Comparison of ENCODE assay signal across 8 mouse cellular contexts in the genomic region with DNA sequence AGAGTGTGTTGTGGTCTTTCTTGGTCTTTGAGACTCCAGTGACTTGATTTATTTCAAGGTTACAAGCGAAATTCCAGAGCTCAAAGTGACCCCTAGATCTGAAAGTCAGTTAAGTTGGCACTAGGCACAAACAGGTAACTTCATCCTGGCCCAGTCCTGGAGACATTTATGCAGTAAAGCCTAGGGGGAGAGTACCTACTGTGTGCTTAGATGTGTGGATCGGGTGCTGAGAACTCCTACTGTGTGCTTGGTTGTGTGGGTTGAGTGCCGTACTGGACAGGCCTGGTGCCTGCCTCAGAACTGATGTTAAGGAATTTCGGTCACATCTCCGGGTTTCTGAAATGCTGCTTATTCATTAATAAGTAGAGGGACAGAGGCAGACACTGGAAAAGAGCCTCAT. TPM values are rescaled to one million over a fixed set of nuclear protein-coding genes. Genes with fewer than 3 reads are reported as not detected.
DNase-seq lines count a peak whose midpoint lies in the region; ATAC-seq and TF ChIP-seq lines count a peak whose summit lies in the region.

No protein-coding gene starts in this region.

- peaks cover 15% of the 10 kb centered on the region; the same call in 1 of the 2 replicates for H3K4me1 ChIP-seq in lung, embryonic 15.5 days
- no peaks in the 10 kb centered on the region; the same call in 1 of the 2 replicates for H3K4me1 ChIP-seq in embryonic fibroblast, embryonic 13.5 days (ENCODE audit: control insufficient read depth, insufficient read depth, low read length)
- H3K4me1 ChIP-seq in intestine, postnatal 0 days (replicated peaks; ENCODE audit: control insufficient read depth, insufficient read depth, low read length), result peaks cover 2% of the 10 kb centered on the region; the same call in 1 of the 2 replicates
- peaks cover 9% of the 10 kb centered on the region for H3K4me1 ChIP-seq in neural tube, embryonic 14.5 days (ENCODE audit: control insufficient read depth, insufficient read depth, low read length)

- no peak for ATAC-seq in lung, embryonic 15.5 days (ENCODE audit: borderline replicate concordance, extremely low read depth, low FRiP score, low TSS enrichment)
- ATAC-seq in intestine, postnatal 0 days, result no peak
- ATAC-seq in neural tube, embryonic 14.5 days (ENCODE audit: low read depth), result no peak

- no peak for TF ChIP-seq CTCF in embryonic fibroblast, embryonic 13.5 days (IDR thresholded peaks at IDR 0.05; ENCODE audit: borderline replicate concordance, insufficient read depth, low read length)
- TF ChIP-seq CTCF in intestine, postnatal 0 days (IDR thresholded peaks at IDR 0.05; ENCODE audit: low read depth), result no peak

- peak overlapping the region; percentile 82 for H3K4me3 ChIP-seq in lung, embryonic 15.5 days
- H3K4me3 ChIP-seq in embryonic fibroblast, embryonic 13.5 days (ENCODE audit: insufficient read depth, low read length), result peak overlapping the region; percentile 62
- peak overlapping the region; percentile 95 for H3K4me3 ChIP-seq in intestine, postnatal 0 days (ENCODE audit: low read depth, low read length)
- peak overlapping the region; percentile 95 for H3K4me3 ChIP-seq in neural tube, embryonic 14.5 days (ENCODE audit: low read depth, low read length)

- H3K9ac ChIP-seq in lung, embryonic 15.5 days, result peak overlapping the region; percentile 90
- H3K9ac ChIP-seq in intestine, postnatal 0 days (ENCODE audit: low read depth, low read length), result peak overlapping the region; percentile 97
- H3K9ac ChIP-seq in neural tube, embryonic 14.5 days (replicated peaks; ENCODE audit: low read depth, low read length), result no peak overlapping the region; the same call in none of the 2 replicates

- no peaks in the 10 kb centered on the region for H3K27me3 ChIP-seq in lung, embryonic 15.5 days
- H3K27me3 ChIP-seq in intestine, postnatal 0 days (replicated peaks; ENCODE audit: control insufficient read depth, insufficient read depth, low read length), result no peaks in the 10 kb centered on the region
- H3K27me3 ChIP-seq in neural tube, embryonic 14.5 days (ENCODE audit: control insufficient read depth, insufficient read depth, low read length), result no peaks in the 10 kb centered on the region

- H3K4me2 ChIP-seq in lung, embryonic 15.5 days, result peak overlapping the region; percentile 85
- peak overlapping the region; percentile 86 for H3K4me2 ChIP-seq in intestine, postnatal 0 days (replicated peaks; ENCODE audit: low read depth)
- peak overlapping the region; percentile 84 for H3K4me2 ChIP-seq in neural tube, embryonic 14.5 days (ENCODE audit: low read depth, low read length)

- peaks cover 32% of the 10 kb centered on the region for H3K36me3 ChIP-seq in lung, embryonic 15.5 days
- H3K36me3 ChIP-seq in intestine, postnatal 0 days (ENCODE audit: control insufficient read depth, insufficient read depth), result peaks cover 35% of the 10 kb centered on the region
- H3K36me3 ChIP-seq in neural tube, embryonic 14.5 days (ENCODE audit: control insufficient read depth, insufficient read depth, low read length), result peaks cover 13% of the 10 kb centered on the region

- no peak for TF ChIP-seq POLR2A in embryonic fibroblast, embryonic 13.5 days (IDR thresholded peaks at IDR 0.05; ENCODE audit: low read depth, low read length)

- no peaks in the 10 kb centered on the region for H3K9me3 ChIP-seq in lung, embryonic 15.5 days
- H3K9me3 ChIP-seq in intestine, postnatal 0 days (ENCODE audit: control insufficient read depth), result no peaks in the 10 kb centered on the region
- H3K9me3 ChIP-seq in neural tube, embryonic 14.5 days (ENCODE audit: control insufficient read depth, low read length), result no peaks in the 10 kb centered on the region

- 80% methylated on average over 5 of the region's 5 CpGs for WGBS in lung, embryonic 15.5 days
- 84% methylated on average over 5 of the region's 5 CpGs for WGBS in intestine, postnatal 0 days
- WGBS in neural tube, embryonic 14.5 days, result 82% methylated on average over 5 of the region's 5 CpGs

- no peak overlapping the region for H3K27ac ChIP-seq in lung, embryonic 15.5 days
- no peak overlapping the region for H3K27ac ChIP-seq in embryonic fibroblast, embryonic 13.5 days (ENCODE audit: insufficient read depth, low read length)
- H3K27ac ChIP-seq in intestine, postnatal 0 days (ENCODE audit: low read depth, low read length), result no peak overlapping the region
- no peak overlapping the region for H3K27ac ChIP-seq in neural tube, embryonic 14.5 days (ENCODE audit: low read depth, low read length)

- no peak for DNase-seq in lung, postnatal 14 days
- DNase-seq in right cerebral cortex, postnatal 14 days, result no peak
- DNase-seq in adrenal gland, postnatal 25 days, result no peak
- DNase-seq in retina, postnatal 1 day, result no peak

RNA-seq across cellular contexts. Expression of a gene that starts 1.1 kb away (rescaled TPM):
- 38.4 and 41.4 TPM in 2 replicates for polyA plus RNA-seq in lung, embryonic 15.5 days (2015; fragmentation: Nextera tagmentation; extraction: Ambion mirVana)
- 41.4 and 46.3 TPM in 2 replicates for polyA plus RNA-seq in embryonic fibroblast, embryonic 13.5 days (2011; ENCODE audit: insufficient read length, low read depth, missing spikeins)
- polyA plus RNA-seq in intestine, postnatal 0 days (2015; fragmentation: Nextera tagmentation; extraction: Ambion mirVana), result 30.6 and 30.7 TPM in 2 replicates
- 35.0 and 46.7 TPM in 2 replicates for polyA plus RNA-seq in neural tube, embryonic 14.5 days (2014; fragmentation: Nextera tagmentation; extraction: Ambion mirVana)
- 55.1 and 64.3 TPM in 2 replicates for total RNA-seq in adrenal gland, postnatal 25 days (2021)

RNA-seq across cellular contexts. Expression of a gene that starts 1.2 kb away (rescaled TPM):
- 2.8 and 3.0 TPM in 2 replicates for polyA plus RNA-seq in lung, embryonic 15.5 days (2015; fragmentation: Nextera tagmentation; extraction: Ambion mirVana)
- polyA plus RNA-seq in embryonic fibroblast, embryonic 13.5 days (2011; ENCODE audit: insufficient read length, low read depth, missing spikeins), result 2.3 and 2.7 TPM in 2 replicates
- 5.3 and 5.6 TPM in 2 replicates for polyA plus RNA-seq in intestine, postnatal 0 days (2015; fragmentation: Nextera tagmentation; extraction: Ambion mirVana)
- 1.3 and 1.9 TPM in 2 replicates for polyA plus RNA-seq in neural tube, embryonic 14.5 days (2014; fragmentation: Nextera tagmentation; extraction: Ambion mirVana)
- total RNA-seq in adrenal gland, postnatal 25 days (2021), result 21.8 and 26.2 TPM in 2 replicates

RNA-seq across cellular contexts. Expression of a gene that starts 42.8 kb away (rescaled TPM):
- 2.5 and 2.9 TPM in 2 replicates for polyA plus RNA-seq in lung, embryonic 15.5 days (2015; fragmentation: Nextera tagmentation; extraction: Ambion mirVana)
- 3.1 and 3.8 TPM in 2 replicates for polyA plus RNA-seq in embryonic fibroblast, embryonic 13.5 days (2011; ENCODE audit: insufficient read length, low read depth, missing spikeins)
- 3.5 and 3.8 TPM in 2 replicates for polyA plus RNA-seq in intestine, postnatal 0 days (2015; fragmentation: Nextera tagmentation; extraction: Ambion mirVana)
- 1.1 and 2.1 TPM in 2 replicates for polyA plus RNA-seq in neural tube, embryonic 14.5 days (2014; fragmentation: Nextera tagmentation; extraction: Ambion mirVana)
- total RNA-seq in adrenal gland, postnatal 25 days (2021), result 19.8 and 26.7 TPM in 2 replicates

RNA-seq across cellular contexts. Expression of a gene that starts 49.6 kb away (rescaled TPM):
- 54.2 and 60.8 TPM in 2 replicates for polyA plus RNA-seq in lung, embryonic 15.5 days (2015; fragmentation: Nextera tagmentation; extraction: Ambion mirVana)
- polyA plus RNA-seq in embryonic fibroblast, embryonic 13.5 days (2011; ENCODE audit: insufficient read length, low read depth, missing spikeins), result 174 and 196 TPM in 2 replicates
- polyA plus RNA-seq in intestine, postnatal 0 days (2015; fragmentation: Nextera tagmentation; extraction: Ambion mirVana), result 54.3 and 62.6 TPM in 2 replicates
- polyA plus RNA-seq in neural tube, embryonic 14.5 days (2014; fragmentation: Nextera tagmentation; extraction: Ambion mirVana), result 93.7 and 94.8 TPM in 2 replicates
- 172 and 216 TPM in 2 replicates for total RNA-seq in adrenal gland, postnatal 25 days (2021)
